Mouse (Mus musculus) testis, adult 2 months (tissue): Measurements from ENCODE around the gene Sergef. TPM values are rescaled to one million over a fixed set of nuclear protein-coding genes. Genes with fewer than 3 reads are reported as not detected.
"Not testable (repeated sequence)": the region's sequence is repeated elsewhere in the genome, so short reads cannot be mapped to it uniquely, and the experiment has no call there.

Source experiments
- H3K27ac ChIP-seq: fragments of 200-500 bp; 2 replicates; pipeline ENCODE4 v1.5.1; 2012; ENCODE audit warnings: low read depth, low read length; ENCODE audit not compliant: control insufficient read depth, insufficient read depth
- H3K27me3 ChIP-seq: fragments of 200-500 bp; 2 replicates; pipeline ENCODE4 v1.6.1; 2012; ENCODE audit warnings: mild to moderate bottlenecking, low read length, moderate library complexity; ENCODE audit not compliant: control insufficient read depth, insufficient read depth
- H3K36me3 ChIP-seq: fragments of 200-500 bp; 2 replicates; pipeline ENCODE4 v1.6.1; 2012; ENCODE audit warnings: mild to moderate bottlenecking, low read length; ENCODE audit not compliant: control insufficient read depth, insufficient read depth
- H3K4me1 ChIP-seq: fragments of 200-500 bp; 2 replicates; pipeline ENCODE4 v1.6.1; 2012; ENCODE audit warnings: low read length; ENCODE audit not compliant: control insufficient read depth, insufficient read depth
- H3K4me3 ChIP-seq: fragments of 200-500 bp; 2 replicates; pipeline ENCODE4 v1.5.1; 2012; ENCODE audit warnings: low read depth, mild to moderate bottlenecking, low read length, moderate library complexity, mixed read lengths; ENCODE audit not compliant: control insufficient read depth
- CTCF ChIP-seq: fragments of 200-500 bp; IDR thresholded peaks from 2 replicates; pipeline ENCODE4 v1.5.1; 2012; ENCODE audit warnings: low read depth, mild to moderate bottlenecking, inconsistent platforms, low read length, moderate library complexity; ENCODE audit not compliant: control insufficient read depth, insufficient read depth, insufficient replicate concordance
- POLR2A ChIP-seq: fragments of 200-500 bp; IDR thresholded peaks from 2 replicates; pipeline ENCODE4 v1.6.1; 2012; ENCODE audit warnings: low read depth, mild to moderate bottlenecking, inconsistent platforms, low read length, moderate library complexity; ENCODE audit not compliant: control insufficient read depth
- polyA plus RNA-seq: library from polyadenylated mRNA; depleted of rRNA; stranded (reverse); fragments of >200 nt; gene quantifications from 2 replicates; pipeline ENCODE4 v1.2.3, GENCODE M21; 2012

Gene Sergef
- polyA plus RNA-seq, 1 experiment, result 7.7 TPM

DNA sequence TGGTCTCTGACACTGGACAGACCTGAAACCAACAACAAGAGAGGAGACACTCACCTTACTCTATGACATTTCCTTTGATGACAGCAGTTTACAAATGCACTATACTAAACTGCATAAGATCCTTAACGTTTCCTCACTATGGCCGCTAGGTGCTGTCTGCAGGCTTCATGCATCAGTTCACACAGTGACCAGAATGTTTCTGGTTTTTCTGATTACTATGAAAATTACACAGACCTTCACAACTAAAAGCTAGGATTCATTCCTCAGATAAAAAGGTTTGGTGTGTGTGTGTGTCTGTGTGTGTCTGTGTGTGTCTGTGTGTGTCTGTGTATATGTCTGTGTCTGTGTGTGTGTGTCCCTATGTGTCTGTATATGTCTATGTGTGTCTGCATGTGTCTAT lies 63.7 kb downstream of the Sergef start:
- Histone ChIP-seq H3K36me3 (no peaks in the 10 kb centered on the region), H3K4me1 (no peaks in the 10 kb centered on the region), H3K27ac (no peak overlapping the region), H3K4me3 (no peak overlapping the region), H3K27me3 (no peaks in the 10 kb centered on the region)
- no peak for TF ChIP-seq CTCF
- TF ChIP-seq POLR2A, result no peak

GRCm38 (mm10) chr7:46572803-46573594 lies 66.6 kb downstream of the Sergef start:
- TF ChIP-seq CTCF (no peak), POLR2A (no peak)
- Histone ChIP-seq H3K27ac (no peak overlapping the region), H3K4me3 (no peak overlapping the region), H3K27me3 (no peaks in the 10 kb centered on the region), H3K4me1 (no peaks in the 10 kb centered on the region), H3K36me3 (no peaks in the 10 kb centered on the region)

DNA sequence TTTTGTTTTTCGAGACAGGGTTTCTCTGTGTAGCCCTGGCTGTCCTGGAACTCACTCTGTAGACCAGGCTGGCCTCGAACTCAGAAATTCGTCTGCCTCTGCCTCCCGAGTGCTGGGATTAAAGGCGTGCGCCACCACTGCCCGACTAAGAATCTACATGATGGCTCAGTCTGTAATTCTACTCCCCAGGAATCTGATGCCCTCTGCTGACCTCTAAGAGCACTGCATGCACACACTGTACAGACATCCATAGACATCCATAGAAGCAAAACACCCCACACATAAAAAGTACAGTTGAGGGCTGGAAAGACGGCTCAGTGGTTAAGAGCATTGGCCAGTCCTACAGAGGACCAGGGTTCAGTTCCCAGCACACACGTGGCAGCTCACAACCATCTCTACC lies 70.1 kb downstream of the Sergef start:
- H3K27me3 ChIP-seq, H3K36me3 ChIP-seq, H3K27ac ChIP-seq, H3K4me1 ChIP-seq, H3K4me3 ChIP-seq: not testable (repeated sequence)

DNA sequence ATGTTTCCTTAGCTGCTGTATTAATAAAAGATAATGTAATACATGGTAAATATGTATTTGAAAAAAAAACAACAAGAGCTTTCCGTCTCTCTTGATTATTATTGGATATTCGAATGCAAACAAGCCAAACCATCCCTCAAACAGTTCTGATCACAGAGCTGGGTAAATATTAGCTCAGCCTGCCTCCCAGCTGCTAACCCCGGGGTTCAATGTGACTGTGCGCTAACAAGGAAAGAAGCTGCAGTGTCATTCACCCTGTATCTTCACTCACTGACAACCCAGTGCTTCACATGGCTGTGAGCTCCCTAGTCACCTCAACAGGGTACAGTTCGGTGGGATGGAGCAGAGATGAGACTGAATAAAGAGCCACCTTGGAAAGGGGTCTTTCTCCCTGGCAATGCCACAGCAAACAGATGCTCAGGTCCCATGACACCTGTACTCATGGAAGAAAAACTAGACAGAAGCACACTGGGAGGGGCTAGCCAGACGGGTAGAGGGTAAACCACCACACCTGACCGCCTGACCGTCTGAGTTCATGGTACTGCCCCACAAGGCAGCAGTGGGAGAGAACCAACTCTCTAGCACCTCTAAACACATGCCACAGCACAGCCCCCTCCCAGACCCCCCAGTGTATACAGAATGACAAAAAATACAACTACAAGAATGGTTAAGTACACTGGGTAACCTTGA lies 73.1 kb downstream of the Sergef start:
- Histone ChIP-seq H3K36me3 (no peaks in the 10 kb centered on the region), H3K27ac (no peak overlapping the region), H3K4me3 (no peak overlapping the region), H3K4me1 (no peaks in the 10 kb centered on the region), H3K27me3 (no peaks in the 10 kb centered on the region)
- TF ChIP-seq CTCF (no peak), POLR2A (no peak)

- Histone ChIP-seq H3K36me3 (no peaks in the 10 kb centered on the region), H3K4me1 (peaks cover 3% of the 10 kb centered on the region), H3K27me3 (no peaks in the 10 kb centered on the region), H3K4me3 (no peak overlapping the region), H3K27ac (no peak overlapping the region)
- no peak for TF ChIP-seq POLR2A
- peak; percentile 64; the same call in 1 of the 2 replicates for TF ChIP-seq CTCF
These were observed 74.2 kb downstream of the Sergef start for GRCm38 (mm10) chr7:46565374-46565773.

- Histone ChIP-seq H3K4me3 (no peak overlapping the region), H3K36me3 (no peaks in the 10 kb centered on the region), H3K27ac (no peak overlapping the region), H3K27me3 (no peaks in the 10 kb centered on the region), H3K4me1 (peaks cover 7% of the 10 kb centered on the region)
- TF ChIP-seq POLR2A (no peak), CTCF (no peak; the same call in 1 of the 2 replicates)
These were observed 75.8 kb downstream of the Sergef start for GRCm38 (mm10) chr7:46563801-46564200.

GRCm38 (mm10) chr7:46560061-46560460 lies 79.5 kb downstream of the Sergef start:
- Histone ChIP-seq H3K4me3 (no peak overlapping the region), H3K27me3 (no peaks in the 10 kb centered on the region), H3K27ac (no peak overlapping the region), H3K4me1 (peaks cover 7% of the 10 kb centered on the region), H3K36me3 (no peaks in the 10 kb centered on the region)
- TF ChIP-seq POLR2A, result no peak
- TF ChIP-seq CTCF, result no peak

- Histone ChIP-seq H3K4me3 (no peak overlapping the region), H3K27ac (no peak overlapping the region), H3K27me3 (no peaks in the 10 kb centered on the region), H3K4me1 (peaks cover 7% of the 10 kb centered on the region), H3K36me3 (no peaks in the 10 kb centered on the region)
- TF ChIP-seq CTCF (no peak), POLR2A (no peak)
These were observed 80.0 kb downstream of the Sergef start for GRCm38 (mm10) chr7:46559643-46560042.
